Mouse (Mus musculus) intestine, postnatal 0 days (tissue): ENCODE measurements around the gene Rgl1. TPM values are rescaled to one million over a fixed set of nuclear protein-coding genes. Genes with fewer than 3 reads are reported as not detected.

ENCODE experiments used
- ATAC-seq: fragments of 200-750 bp; cut with Nextera tagmentation; 2 replicates; pipeline ENCODE4 v1.8.0; 2017; ENCODE audit warnings: mild to moderate bottlenecking, moderate TSS enrichment, moderate library complexity
- H3K27ac ChIP-seq: fragments of 300-500 bp; sonication (generic); 2 replicates; pipeline ENCODE4 v1.5.1; 2014; ENCODE audit warnings: mild to moderate bottlenecking, low read depth, low read length, moderate library complexity
- H3K27me3 ChIP-seq: fragments of 300-500 bp; sonication (generic); replicated peaks from 2 replicates; pipeline ENCODE4 v1.6.1; 2014; ENCODE audit warnings: low read length, mixed read lengths; ENCODE audit not compliant: control insufficient read depth, insufficient read depth
- H3K36me3 ChIP-seq: fragments of 300-500 bp; sonication (generic); 2 replicates; pipeline ENCODE4 v1.6.1; 2014; ENCODE audit warnings: mild to moderate bottlenecking, moderate library complexity; ENCODE audit not compliant: control insufficient read depth, insufficient read depth
- H3K4me1 ChIP-seq: fragments of 300-500 bp; sonication (generic); replicated peaks from 2 replicates; pipeline ENCODE4 v1.6.1; 2014; ENCODE audit warnings: antibody characterized with exemption, low read length, mixed read lengths; ENCODE audit not compliant: control insufficient read depth, insufficient read depth
- H3K4me2 ChIP-seq: fragments of 300-500 bp; sonication (generic); replicated peaks from 2 replicates; pipeline ENCODE4 v1.6.1; 2014; ENCODE audit warnings: low read depth, mild to moderate bottlenecking, moderate library complexity
- H3K4me3 ChIP-seq: fragments of 300-500 bp; sonication (generic); 2 replicates; pipeline ENCODE4 v1.5.1; 2014; ENCODE audit warnings: low read depth, low read length
- H3K9ac ChIP-seq: fragments of 300-500 bp; sonication (generic); 2 replicates; pipeline ENCODE4 v1.6.1; 2014; ENCODE audit warnings: mild to moderate bottlenecking, low read depth, low read length
- H3K9me3 ChIP-seq: fragments of 300-500 bp; sonication (generic); 2 replicates; pipeline ENCODE4 v1.6.1; 2016; ENCODE audit warnings: mixed run types; ENCODE audit not compliant: control insufficient read depth
- CTCF ChIP-seq: sonication (generic); IDR thresholded peaks from 2 replicates; pipeline ENCODE4 v1.5.1; 2016; ENCODE audit warnings: low read depth, mild to moderate bottlenecking, control low read depth, antibody characterized with exemption, moderate library complexity
- WGBS: fragments of 180-500 bp; shearing (Covaris S2); extraction: QIAGEN DNeasy Blood & Tissue Kit; methylation state at CpG from one replicate; pipeline ENCODE4 v1.1.7; 2014; 5-methylcytosine and 5-hydroxymethylcytosine counted together
- polyA plus RNA-seq: library from polyadenylated mRNA; unstranded; fragments of >200 nt; fragmentation: Nextera tagmentation; extraction: Ambion mirVana; gene quantifications from 2 replicates; pipeline ENCODE4 v1.2.1, GENCODE M21; 2015

The Rgl1 gene
- polyA plus RNA-seq, 1 experiment from 2014 or later = 39.4 TPM

DNA sequence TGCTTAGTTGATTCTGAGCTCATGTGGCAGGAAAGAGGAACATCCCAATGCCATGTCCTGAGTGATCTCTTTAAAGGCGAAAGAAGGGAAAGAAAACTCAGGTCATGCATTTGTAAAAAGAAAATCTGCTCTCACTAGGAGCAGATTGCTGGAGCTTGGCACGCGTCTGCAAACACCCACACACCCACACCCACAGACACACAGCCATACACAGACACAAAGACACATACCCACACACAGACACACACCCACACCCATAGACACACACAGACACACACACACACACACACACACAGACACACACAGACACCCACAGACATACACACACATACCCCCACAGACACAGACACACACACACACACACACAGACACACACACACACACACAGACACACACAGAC is 243.9 kb downstream of the Rgl1 start:
- peaks cover 61% of the 10 kb centered on the region for H3K36me3 ChIP-seq
- H3K4me1 ChIP-seq = no peaks in the 10 kb centered on the region
- H3K27ac ChIP-seq = no peak overlapping the region
- no peak overlapping the region for H3K4me3 ChIP-seq
- WGBS = 96% methylated on average over 3 of the region's 3 CpGs
- no peaks in the 10 kb centered on the region for H3K9me3 ChIP-seq
- no peak overlapping the region for H3K9ac ChIP-seq
- H3K27me3 ChIP-seq = no peaks in the 10 kb centered on the region
- ATAC-seq = no peak
- H3K4me2 ChIP-seq = no peak overlapping the region
- no peak for TF ChIP-seq CTCF

DNA sequence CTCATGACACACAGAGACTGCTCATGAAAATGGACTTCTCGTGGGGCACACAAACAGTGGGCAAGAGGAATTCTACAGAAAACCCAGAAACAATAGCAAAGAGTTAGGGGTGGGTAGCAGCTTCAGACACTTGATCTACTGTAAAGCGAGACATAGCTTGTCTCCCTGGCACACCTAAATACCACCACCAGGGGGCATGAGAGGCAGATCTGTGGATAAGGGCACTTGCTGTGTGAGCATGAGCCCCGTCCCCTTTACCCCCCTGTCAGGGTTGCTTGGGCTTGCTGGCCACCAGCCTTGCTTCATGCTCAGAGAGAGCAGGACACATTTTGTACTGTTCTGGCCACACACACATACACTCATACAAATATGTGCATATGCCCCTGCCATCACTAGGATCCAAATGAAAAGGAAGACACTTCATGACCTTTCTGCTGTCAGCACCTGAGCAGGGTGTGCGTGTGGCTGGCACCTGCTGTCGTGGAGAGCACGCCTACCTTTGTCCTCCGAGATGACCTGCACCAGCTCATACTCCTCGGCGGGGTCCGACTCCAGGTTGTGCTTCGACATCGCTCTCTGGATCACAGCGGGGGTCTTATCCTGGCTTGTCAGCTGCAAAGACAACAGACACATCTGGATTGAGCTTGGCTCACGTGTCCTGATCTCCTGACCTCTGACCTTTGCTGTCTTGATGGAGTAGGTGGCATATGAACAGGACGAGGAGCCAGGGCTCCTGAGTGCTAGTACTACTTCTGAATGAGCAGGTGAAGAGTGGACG is 245.2 kb downstream of the Rgl1 start:
- Histone ChIP-seq H3K27ac (no peak overlapping the region), H3K27me3 (no peaks in the 10 kb centered on the region), H3K4me3 (no peak overlapping the region), H3K4me2 (no peak overlapping the region), H3K9ac (no peak overlapping the region), H3K4me1 (no peaks in the 10 kb centered on the region), H3K9me3 (no peaks in the 10 kb centered on the region), H3K36me3 (peaks cover 58% of the 10 kb centered on the region)
- peak; percentile 84 for TF ChIP-seq CTCF
- ATAC-seq = no peak
- 82% methylated on average over 16 of the region's 16 CpGs for WGBS

DNA sequence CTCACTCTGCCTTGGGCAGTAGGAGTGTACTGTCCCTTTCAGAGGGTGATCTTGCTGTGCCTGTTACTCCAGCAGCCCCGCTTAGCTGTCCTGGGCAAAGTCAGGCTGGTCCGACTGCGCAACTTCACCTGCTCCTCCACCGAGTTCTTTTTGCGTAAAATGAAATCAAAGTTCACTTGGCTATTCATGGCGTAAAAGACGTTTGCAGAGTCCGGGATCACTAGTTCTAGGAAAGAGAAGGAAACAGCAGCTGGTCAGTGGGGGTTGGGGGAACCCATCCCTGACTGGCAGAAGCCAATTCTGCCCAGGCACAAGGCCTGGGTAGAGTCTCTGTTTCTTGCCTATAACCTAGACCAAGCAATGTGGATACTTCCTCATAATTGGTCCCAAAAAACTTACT is 247.2 kb downstream of the Rgl1 start:
- TF ChIP-seq CTCF = no peak
- H3K9me3 ChIP-seq = no peaks in the 10 kb centered on the region
- ATAC-seq = no peak
- no peak overlapping the region for H3K4me2 ChIP-seq
- H3K4me1 ChIP-seq = no peaks in the 10 kb centered on the region
- no peak overlapping the region for H3K9ac ChIP-seq
- no peak overlapping the region for H3K4me3 ChIP-seq
- H3K36me3 ChIP-seq = peaks cover 50% of the 10 kb centered on the region
- no peak overlapping the region for H3K27ac ChIP-seq
- WGBS = 58% methylated on average over 8 of the region's 8 CpGs
- H3K27me3 ChIP-seq = no peaks in the 10 kb centered on the region

DNA sequence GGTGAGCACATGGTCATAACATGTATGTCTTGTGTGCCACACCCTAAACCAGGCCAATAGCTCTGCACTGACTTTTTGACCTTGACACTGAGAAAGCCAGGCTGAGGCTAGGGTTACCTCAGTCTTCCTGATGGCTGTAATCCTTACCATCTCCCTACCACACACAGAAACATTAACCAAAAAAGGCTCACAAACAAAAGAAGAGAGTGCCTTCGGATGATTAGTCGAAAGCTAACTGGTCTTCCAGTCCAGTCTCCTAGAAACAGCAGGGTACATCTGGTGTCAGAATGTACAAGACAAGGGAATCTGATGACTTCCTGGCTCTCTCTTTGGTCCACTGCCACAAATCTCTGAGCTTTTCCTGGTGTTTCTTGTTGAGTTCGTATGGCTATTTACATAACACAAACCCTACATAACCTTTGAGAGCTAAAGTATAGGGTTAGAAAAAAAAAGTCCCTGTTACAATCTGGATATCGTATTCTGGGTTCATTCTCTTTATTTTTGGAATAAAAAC is 249.0 kb downstream of the Rgl1 start:
- no peak for ATAC-seq
- no peak overlapping the region for H3K4me3 ChIP-seq
- H3K4me1 ChIP-seq = no peaks in the 10 kb centered on the region
- 66% methylated on average over 4 of the region's 4 CpGs for WGBS
- no peak overlapping the region for H3K27ac ChIP-seq
- H3K27me3 ChIP-seq = no peaks in the 10 kb centered on the region
- H3K36me3 ChIP-seq = peaks cover 39% of the 10 kb centered on the region
- H3K9me3 ChIP-seq = no peaks in the 10 kb centered on the region
- H3K4me2 ChIP-seq = no peak overlapping the region
- no peak for TF ChIP-seq CTCF
- H3K9ac ChIP-seq = no peak overlapping the region

DNA sequence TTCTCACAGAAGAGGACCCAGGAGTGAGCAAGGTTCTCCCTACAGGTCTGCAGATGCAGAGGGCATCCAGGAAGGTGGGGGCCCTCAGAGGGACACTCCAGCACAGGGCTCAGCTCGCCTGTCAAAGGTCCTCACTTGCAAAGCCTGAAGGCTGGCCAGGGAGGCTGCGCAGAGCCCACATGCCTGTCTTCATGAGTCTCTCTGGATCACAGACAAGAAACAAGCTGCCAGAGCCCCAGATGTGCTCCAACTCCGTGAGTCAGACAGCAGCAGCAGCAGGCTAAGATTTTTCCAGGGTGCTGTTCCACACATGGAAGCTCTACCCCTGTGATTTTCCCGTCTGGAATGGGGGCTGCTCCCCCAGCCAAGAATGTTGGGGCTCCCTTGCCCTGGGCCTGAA is 251.9 kb downstream of the Rgl1 start:
- H3K4me2 ChIP-seq = no peak overlapping the region
- no peaks in the 10 kb centered on the region for H3K27me3 ChIP-seq
- ATAC-seq = no peak
- TF ChIP-seq CTCF = no peak
- H3K27ac ChIP-seq = no peak overlapping the region
- no peaks in the 10 kb centered on the region for H3K9me3 ChIP-seq
- 63% methylated on average over 4 of the region's 4 CpGs for WGBS
- H3K4me1 ChIP-seq = no peaks in the 10 kb centered on the region
- peaks cover 17% of the 10 kb centered on the region for H3K36me3 ChIP-seq
- no peak overlapping the region for H3K4me3 ChIP-seq
- H3K9ac ChIP-seq = no peak overlapping the region

DNA sequence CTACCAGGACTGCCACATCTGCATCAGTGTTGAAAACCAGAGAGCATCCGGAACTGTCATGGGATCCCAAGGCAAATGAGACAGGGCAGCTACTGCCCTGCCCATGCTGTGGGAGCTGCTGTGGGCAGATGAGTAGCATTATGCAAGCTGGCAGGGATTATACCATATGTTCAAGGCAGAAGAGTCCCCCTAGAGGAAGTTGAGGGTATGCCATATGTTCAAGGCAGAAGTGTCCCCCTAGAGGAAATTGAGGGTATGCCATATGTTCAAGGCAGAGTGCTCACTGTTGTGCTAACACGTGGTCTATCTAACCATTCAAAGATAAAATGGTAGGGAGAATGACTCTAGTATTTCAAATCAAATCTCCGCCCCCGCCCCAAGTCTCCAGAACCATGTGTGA is 254.9 kb downstream of the Rgl1 start:
- ATAC-seq = peak; percentile 60
- no peak overlapping the region for H3K27ac ChIP-seq
- H3K36me3 ChIP-seq = peaks cover under 1% of the 10 kb centered on the region; the same call in 1 of the 2 replicates
- H3K4me1 ChIP-seq = no peaks in the 10 kb centered on the region
- peak; percentile 97 for TF ChIP-seq CTCF
- H3K4me2 ChIP-seq = no peak overlapping the region
- no peaks in the 10 kb centered on the region for H3K27me3 ChIP-seq
- H3K4me3 ChIP-seq = no peak overlapping the region
- no peaks in the 10 kb centered on the region for H3K9me3 ChIP-seq
- H3K9ac ChIP-seq = no peak overlapping the region
- WGBS = 77% methylated on average over 4 of the region's 4 CpGs
